Mouse (Mus musculus): ENCODE data around the gene Eaf2. TPM values are rescaled to one million over a fixed set of nuclear protein-coding genes. Genes with fewer than 3 reads are reported as not detected.

Gene Eaf2
- total RNA-seq, 1 experiment: 1.2 TPM

- in situ Hi-C loops (cut with MboI; ENCODE audit: low sequenced_read_pairs in 2 of 2, unreplicated experiment in 2 of 2): no loop called here
- Histone ChIP-seq H3K4me3 (ENCODE audit: insufficient read depth in 1 of 2, low read depth in 1 of 2, low read length in 2 of 2, poor library complexity in 1 of 2, severe bottlenecking in 1 of 2) (no peak overlapping the region), H3K36me3 (ENCODE audit: control insufficient read depth, insufficient read depth, low read length, poor library complexity, severe bottlenecking) (no peaks in the 10 kb centered on the region), H3K9me3 (ENCODE audit: control insufficient read depth, insufficient read depth, low read depth, low read length) (no peaks in the 10 kb centered on the region), H3K9ac (ENCODE audit: insufficient read depth, low read depth, low read length, poor library complexity, severe bottlenecking) (no peak overlapping the region), H3K4me1 (ENCODE audit: control insufficient read depth in 2 of 2, insufficient read depth in 2 of 2, low read length in 2 of 2, poor library complexity in 1 of 2) (peaks cover 2 to 4% of the 10 kb centered on the region in 2 experiments; a peak in 3 of 4 replicates), H3K27ac (ENCODE audit: insufficient read depth, low read depth, low read length, poor library complexity, severe bottlenecking) (no peak overlapping the region)
- DNase-seq (ENCODE audit: low read depth, low spot score): no peak
- TF ChIP-seq MAFK (IDR thresholded peaks at IDR 0.05; ENCODE audit: insufficient read depth, low read depth, low read length) (no peak), ZNF384 (IDR thresholded peaks at IDR 0.05; ENCODE audit: low read depth, low read length) (no peak), ZC3H11A (IDR thresholded peaks at IDR 0.05; ENCODE audit: borderline replicate concordance, low read depth, low read length) (no peak)
These were observed 54.1 kb downstream of the Eaf2 start for GRCm38 (mm10) chr16:36820747-36821146.

- Histone ChIP-seq H3K36me3 (ENCODE audit: control insufficient read depth, insufficient read depth, low read length, poor library complexity, severe bottlenecking) (no peaks in the 10 kb centered on the region), H3K9ac (ENCODE audit: insufficient read depth, low read depth, low read length, poor library complexity, severe bottlenecking) (no peak overlapping the region), H3K4me3 (ENCODE audit: insufficient read depth in 1 of 2, low read depth in 1 of 2, low read length in 2 of 2, poor library complexity in 1 of 2, severe bottlenecking in 1 of 2) (no peak overlapping the region), H3K9me3 (ENCODE audit: control insufficient read depth, insufficient read depth, low read depth, low read length) (no peaks in the 10 kb centered on the region), H3K4me1 (ENCODE audit: control insufficient read depth in 2 of 2, insufficient read depth in 2 of 2, low read length in 2 of 2, poor library complexity in 1 of 2) (peaks cover 2 to 4% of the 10 kb centered on the region in 2 experiments; a peak in 3 of 4 replicates), H3K27ac (ENCODE audit: insufficient read depth, low read depth, low read length, poor library complexity, severe bottlenecking) (no peak overlapping the region)
- no peak for DNase-seq (ENCODE audit: low read depth, low spot score)
- no peak for TF ChIP-seq HCFC1 (IDR thresholded peaks at IDR 0.05; ENCODE audit: borderline replicate concordance, insufficient read depth, low read length)
- TF ChIP-seq MAFK (IDR thresholded peaks at IDR 0.05; ENCODE audit: insufficient read depth, low read depth, low read length): no peak
- TF ChIP-seq ZNF384 (IDR thresholded peaks at IDR 0.05; ENCODE audit: low read depth, low read length): no peak
- no peak for TF ChIP-seq CHD2 (IDR thresholded peaks at IDR 0.05; ENCODE audit: low read depth, low read length)
- no peak for TF ChIP-seq ZC3H11A (IDR thresholded peaks at IDR 0.05; ENCODE audit: borderline replicate concordance, low read depth, low read length)
- in situ Hi-C loops (cut with MboI; ENCODE audit: low sequenced_read_pairs in 2 of 2, unreplicated experiment in 2 of 2): no loop called here
These were observed 54.8 kb downstream of the Eaf2 start for GRCm38 (mm10) chr16:36820016-36820415.

- in situ Hi-C loops (cut with MboI; ENCODE audit: low sequenced_read_pairs in 2 of 2, unreplicated experiment in 2 of 2): loop anchor here in 1 of 2 experiments (10.0 kb wide), 1 partner anchor 343 kb away; no protein-coding TSS in a partner anchor
- Histone ChIP-seq H3K27ac (ENCODE audit: insufficient read depth, low read depth, low read length, poor library complexity, severe bottlenecking) (no peak overlapping the region), H3K4me1 (ENCODE audit: control insufficient read depth in 2 of 2, insufficient read depth in 2 of 2, low read length in 2 of 2, poor library complexity in 1 of 2) (peaks cover 2 to 4% of the 10 kb centered on the region in 2 experiments; a peak in 3 of 4 replicates), H3K9ac (ENCODE audit: insufficient read depth, low read depth, low read length, poor library complexity, severe bottlenecking) (no peak overlapping the region), H3K36me3 (ENCODE audit: control insufficient read depth, insufficient read depth, low read length, poor library complexity, severe bottlenecking) (no peaks in the 10 kb centered on the region), H3K4me3 (ENCODE audit: insufficient read depth in 1 of 2, low read depth in 1 of 2, low read length in 2 of 2, poor library complexity in 1 of 2, severe bottlenecking in 1 of 2) (no peak overlapping the region), H3K9me3 (ENCODE audit: control insufficient read depth, insufficient read depth, low read depth, low read length) (no peaks in the 10 kb centered on the region)
- peak; percentile 77 for DNase-seq (ENCODE audit: low read depth, low spot score)
- TF ChIP-seq ZNF384 (IDR thresholded peaks at IDR 0.05; ENCODE audit: low read depth, low read length): no peak
- TF ChIP-seq ZC3H11A (IDR thresholded peaks at IDR 0.05; ENCODE audit: borderline replicate concordance, low read depth, low read length): peak; percentile 92
These were observed 57.4 kb downstream of the Eaf2 start for GRCm38 (mm10) chr16:36817321-36817926.

GRCm38 (mm10) chr16:36816916-36817315 lies 57.9 kb downstream of the Eaf2 start:
- H3K36me3 ChIP-seq (ENCODE audit: control insufficient read depth, insufficient read depth, low read length, poor library complexity, severe bottlenecking): no peaks in the 10 kb centered on the region
- H3K4me1 ChIP-seq (ENCODE audit: control insufficient read depth in 2 of 2, insufficient read depth in 2 of 2, low read length in 2 of 2, poor library complexity in 1 of 2): peaks cover 2 to 3% of the 10 kb centered on the region in 2 experiments; a peak in 3 of 4 replicates
- no peaks in the 10 kb centered on the region for H3K9me3 ChIP-seq (ENCODE audit: control insufficient read depth, insufficient read depth, low read depth, low read length)
- in situ Hi-C loops (cut with MboI; ENCODE audit: low sequenced_read_pairs in 2 of 2, unreplicated experiment in 2 of 2): loop anchor here in 1 of 2 experiments (10.0 kb wide), 1 partner anchor 342 kb away; no protein-coding TSS in a partner anchor
- no peak for DNase-seq (ENCODE audit: low read depth, low spot score)
- H3K4me3 ChIP-seq (ENCODE audit: insufficient read depth in 1 of 2, low read depth in 1 of 2, low read length in 2 of 2, poor library complexity in 1 of 2, severe bottlenecking in 1 of 2): no peak overlapping the region
- H3K27ac ChIP-seq (ENCODE audit: insufficient read depth, low read depth, low read length, poor library complexity, severe bottlenecking): no peak overlapping the region
- H3K9ac ChIP-seq (ENCODE audit: insufficient read depth, low read depth, low read length, poor library complexity, severe bottlenecking): no peak overlapping the region
- TF ChIP-seq CHD2 (IDR thresholded peaks at IDR 0.05; ENCODE audit: low read depth, low read length) (no peak), HCFC1 (IDR thresholded peaks at IDR 0.05; ENCODE audit: borderline replicate concordance, insufficient read depth, low read length) (no peak), MAFK (IDR thresholded peaks at IDR 0.05; ENCODE audit: insufficient read depth, low read depth, low read length) (no peak), ZC3H11A (IDR thresholded peaks at IDR 0.05; ENCODE audit: borderline replicate concordance, low read depth, low read length) (no peak), ZNF384 (IDR thresholded peaks at IDR 0.05; ENCODE audit: low read depth, low read length) (no peak)

All from ES-E14 (cell line).